Mouse (Mus musculus): ENCODE results near the gene Zdhhc15. TPM values are rescaled to one million over a fixed set of nuclear protein-coding genes. Genes with fewer than 3 reads are reported as not detected.
"Not testable (repeated sequence)": the region's sequence is repeated elsewhere in the genome, so short reads cannot be mapped to it uniquely, and the experiment has no call there.

Gene Zdhhc15
- 0.23 and 0.33 TPM in 2 replicates for polyA plus RNA-seq (2012; ENCODE audit: insufficient read depth, insufficient read length, missing spikeins)

DNA sequence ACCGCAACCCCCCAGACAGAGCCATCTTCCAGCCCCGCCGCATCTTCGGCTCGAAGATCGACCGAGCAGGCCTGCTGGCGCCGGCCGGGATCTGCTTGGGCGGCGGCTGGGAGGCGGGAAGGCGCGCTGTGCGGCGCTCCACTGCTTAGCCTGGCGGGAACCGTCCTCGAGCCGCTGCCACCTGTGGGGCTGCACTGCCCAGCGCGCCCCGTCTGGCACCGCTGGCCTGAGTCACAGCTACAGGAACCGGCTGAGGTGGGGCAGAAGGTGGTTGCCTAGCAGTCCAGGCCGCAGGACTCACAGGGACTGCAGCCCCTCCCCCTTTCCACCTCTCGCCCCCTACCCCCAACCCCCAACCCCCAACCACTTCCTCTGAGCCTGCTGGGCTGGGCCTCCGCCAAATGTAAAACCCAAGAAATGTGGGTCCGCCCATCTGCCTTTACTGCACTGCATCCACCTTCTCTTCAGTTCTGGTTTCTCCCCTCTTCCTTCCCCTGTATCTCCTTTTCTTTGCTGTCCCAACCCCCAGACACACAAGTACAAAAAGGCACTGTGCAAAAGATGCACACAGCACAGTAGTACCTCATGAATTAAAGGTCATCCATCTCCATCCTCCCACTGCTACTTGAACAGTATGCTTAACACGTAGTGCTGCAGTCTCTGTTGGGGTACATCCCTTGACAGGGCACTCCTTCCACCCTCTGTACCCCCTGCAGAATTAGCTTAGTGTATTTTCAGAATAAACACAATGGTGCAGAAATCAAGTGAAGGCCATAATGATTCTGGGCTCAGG lies at the start of gene Zdhhc15:
Gene Zdhhc15 (minus strand): TSS at position 308 of the 793 bp plus-strand sequence.
- H3K4me3 ChIP-seq (ENCODE audit: insufficient read depth, low read length): peak within 1 kb of the TSS; percentile 41
- no peaks in the 10 kb centered on the region for H3K4me1 ChIP-seq (ENCODE audit: control insufficient read depth, insufficient read depth, low read length)
- no peak within 1 kb of the TSS for H3K27ac ChIP-seq (ENCODE audit: insufficient read depth, low read depth, low read length)
- TF ChIP-seq CTCF (IDR thresholded peaks at IDR 0.05; ENCODE audit: low read depth, low read length) (no peak), POLR2A (IDR thresholded peaks at IDR 0.05; ENCODE audit: borderline replicate concordance, low read depth, low read length) (no peak)

GRCm38 (mm10) chrX:104707935-104708334 lies 37.1 kb upstream of the Zdhhc15 start:
- H3K4me3 ChIP-seq (ENCODE audit: insufficient read depth, low read length): no peak overlapping the region
- TF ChIP-seq POLR2A (IDR thresholded peaks at IDR 0.05; ENCODE audit: borderline replicate concordance, low read depth, low read length) (no peak), CTCF (IDR thresholded peaks at IDR 0.05; ENCODE audit: low read depth, low read length) (no peak)
- no peak overlapping the region for H3K27ac ChIP-seq (ENCODE audit: insufficient read depth, low read depth, low read length)
- no peaks in the 10 kb centered on the region for H3K4me1 ChIP-seq (ENCODE audit: control insufficient read depth, insufficient read depth, low read length)

GRCm38 (mm10) chrX:104669850-104670756 lies 761 bp downstream of the Zdhhc15 start:
- Histone ChIP-seq H3K4me1 (ENCODE audit: control insufficient read depth, insufficient read depth, low read length) (no peaks in the 10 kb centered on the region), H3K4me3 (ENCODE audit: insufficient read depth, low read length) (peak overlapping the region; percentile 41), H3K27ac (ENCODE audit: insufficient read depth, low read depth, low read length) (no peak overlapping the region)
- no peak for TF ChIP-seq POLR2A (IDR thresholded peaks at IDR 0.05; ENCODE audit: borderline replicate concordance, low read depth, low read length)
- TF ChIP-seq CTCF (IDR thresholded peaks at IDR 0.05; ENCODE audit: low read depth, low read length): no peak

DNA sequence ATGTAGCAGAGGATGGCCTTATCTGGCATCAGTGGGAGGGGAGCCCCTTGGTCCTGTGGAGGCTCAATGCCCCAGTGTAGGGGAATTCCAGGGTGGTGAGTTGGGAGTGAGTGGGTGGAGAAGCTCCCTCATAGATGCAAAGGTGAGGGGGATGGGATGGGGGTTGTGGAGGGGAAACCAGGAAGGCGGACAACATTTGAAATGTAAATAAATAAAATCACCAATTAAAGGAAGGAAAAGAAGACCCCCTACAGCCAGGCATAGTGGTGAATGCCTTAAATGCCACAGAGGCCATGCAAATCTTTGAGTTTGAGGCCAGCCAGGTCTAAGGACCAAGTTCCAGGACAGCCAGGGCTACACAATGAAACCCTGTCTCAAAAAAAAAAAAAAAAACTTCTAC lies 13.9 kb downstream of the Zdhhc15 start:
- no peak for TF ChIP-seq CTCF (IDR thresholded peaks at IDR 0.05; ENCODE audit: low read depth, low read length)
- TF ChIP-seq POLR2A (IDR thresholded peaks at IDR 0.05; ENCODE audit: borderline replicate concordance, low read depth, low read length): no peak
- H3K27ac ChIP-seq (ENCODE audit: insufficient read depth, low read depth, low read length): no peak overlapping the region
- H3K4me3 ChIP-seq (ENCODE audit: insufficient read depth, low read length): no peak overlapping the region
- no peaks in the 10 kb centered on the region for H3K4me1 ChIP-seq (ENCODE audit: control insufficient read depth, insufficient read depth, low read length)

- TF ChIP-seq CTCF (IDR thresholded peaks at IDR 0.05; ENCODE audit: low read depth, low read length): no peak
- no peak for TF ChIP-seq POLR2A (IDR thresholded peaks at IDR 0.05; ENCODE audit: borderline replicate concordance, low read depth, low read length)
- no peak overlapping the region for H3K27ac ChIP-seq (ENCODE audit: insufficient read depth, low read depth, low read length)
- H3K4me1 ChIP-seq (ENCODE audit: control insufficient read depth, insufficient read depth, low read length): no peaks in the 10 kb centered on the region
- no peak overlapping the region for H3K4me3 ChIP-seq (ENCODE audit: insufficient read depth, low read length)
These were observed 58.3 kb downstream of the Zdhhc15 start for GRCm38 (mm10) chrX:104612531-104612930.

DNA sequence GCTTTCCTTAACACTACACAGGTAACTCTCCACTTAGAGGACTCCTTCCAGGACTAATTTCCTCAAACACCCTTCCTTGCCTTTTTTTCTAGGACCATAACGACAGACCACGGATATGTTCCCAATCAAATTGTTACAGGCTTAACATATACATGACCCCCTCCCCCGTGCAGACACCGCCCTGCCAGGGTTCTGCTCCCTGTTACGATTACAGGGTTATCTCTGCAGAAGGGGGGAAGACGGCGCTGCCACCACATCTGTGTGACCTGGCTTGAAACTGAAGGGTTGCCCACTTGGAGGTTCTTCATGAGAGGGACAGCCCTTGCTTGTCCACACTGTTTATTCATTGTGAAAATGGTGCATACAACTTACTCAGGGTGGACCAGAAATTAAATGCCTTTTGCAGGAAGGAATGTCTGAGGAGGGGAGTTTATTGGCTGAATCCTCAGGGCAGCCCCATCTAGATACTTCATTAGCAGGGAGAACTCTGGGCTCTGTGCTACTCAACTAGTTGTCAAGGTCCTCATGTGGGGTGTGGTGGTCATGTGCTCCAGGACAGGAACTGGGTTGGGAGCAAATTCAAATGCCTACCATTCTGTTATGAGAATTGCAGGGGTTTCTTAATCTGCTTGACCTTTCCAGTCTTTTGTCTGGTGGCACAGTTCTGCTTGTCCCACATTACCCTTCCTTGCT lies 67.0 kb downstream of the Zdhhc15 start:
- H3K4me1 ChIP-seq (ENCODE audit: control insufficient read depth, insufficient read depth, low read length); H3K4me3 ChIP-seq (ENCODE audit: insufficient read depth, low read length); H3K27ac ChIP-seq (ENCODE audit: insufficient read depth, low read depth, low read length): not testable (repeated sequence)

DNA sequence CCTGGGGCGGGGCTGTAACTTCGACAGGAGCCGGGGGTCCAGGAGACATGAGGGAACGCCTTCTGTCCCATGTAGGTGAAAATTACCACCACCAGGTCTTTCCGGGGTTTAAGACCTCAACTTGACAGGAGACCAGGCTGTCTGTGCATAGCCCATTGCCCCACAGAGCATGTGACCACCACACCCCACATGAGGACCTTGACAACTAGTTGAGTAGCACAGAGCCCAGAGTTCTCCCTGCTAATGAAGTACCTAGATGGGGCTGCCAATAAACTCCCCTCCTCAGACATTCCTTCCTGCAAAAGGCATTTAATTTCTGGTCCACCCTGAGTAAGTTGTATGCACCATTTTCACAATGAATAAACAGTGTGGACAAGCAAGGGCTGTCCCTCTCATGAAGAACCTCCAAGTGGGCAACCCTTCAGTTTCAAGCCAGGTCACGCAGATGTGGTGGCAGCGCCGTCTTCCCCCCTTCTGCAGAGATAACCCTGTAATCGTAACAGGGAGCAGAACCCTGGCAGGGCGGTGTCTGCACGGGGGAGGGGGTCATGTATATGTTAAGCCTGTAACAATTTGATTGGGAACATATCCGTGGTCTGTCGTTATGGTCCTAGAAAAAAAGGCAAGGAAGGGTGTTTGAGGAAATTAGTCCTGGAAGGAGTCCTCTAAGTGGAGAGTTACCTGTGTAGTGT lies 68.5 kb downstream of the Zdhhc15 start:
- not testable (repeated sequence) for H3K4me1 ChIP-seq (ENCODE audit: control insufficient read depth, insufficient read depth, low read length); H3K4me3 ChIP-seq (ENCODE audit: insufficient read depth, low read length); H3K27ac ChIP-seq (ENCODE audit: insufficient read depth, low read depth, low read length)

GRCm38 (mm10) chrX:104573946-104574345 lies 96.9 kb downstream of the Zdhhc15 start:
- no peak for TF ChIP-seq POLR2A (IDR thresholded peaks at IDR 0.05; ENCODE audit: borderline replicate concordance, low read depth, low read length)
- no peak for TF ChIP-seq CTCF (IDR thresholded peaks at IDR 0.05; ENCODE audit: low read depth, low read length)
- Histone ChIP-seq H3K4me3 (ENCODE audit: insufficient read depth, low read length) (no peak overlapping the region), H3K4me1 (ENCODE audit: control insufficient read depth, insufficient read depth, low read length) (no peaks in the 10 kb centered on the region), H3K27ac (ENCODE audit: insufficient read depth, low read depth, low read length) (no peak overlapping the region)

DNA sequence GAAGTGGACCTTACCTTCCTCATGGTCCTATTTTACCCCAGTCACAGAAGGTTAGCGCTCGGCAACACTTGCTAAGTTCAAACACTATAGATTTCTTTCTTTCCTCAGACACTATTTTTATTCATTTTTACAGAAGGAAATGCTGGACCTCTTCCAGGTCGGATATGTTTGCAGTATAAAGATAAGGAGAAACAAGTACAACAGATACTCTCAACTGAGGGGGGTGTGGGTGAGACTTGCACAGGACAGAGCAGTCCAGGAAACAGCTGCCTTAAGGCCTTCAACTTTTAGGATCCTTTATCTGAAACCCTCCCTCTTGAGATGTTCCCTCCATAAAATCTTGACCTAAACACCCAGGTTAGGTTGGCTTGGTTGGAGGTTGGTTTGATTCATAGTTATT lies 103.4 kb downstream of the Zdhhc15 start:
- Histone ChIP-seq H3K27ac (ENCODE audit: insufficient read depth, low read depth, low read length) (no peak overlapping the region), H3K4me1 (ENCODE audit: control insufficient read depth, insufficient read depth, low read length) (no peaks in the 10 kb centered on the region), H3K4me3 (ENCODE audit: insufficient read depth, low read length) (no peak overlapping the region)
- TF ChIP-seq POLR2A (IDR thresholded peaks at IDR 0.05; ENCODE audit: borderline replicate concordance, low read depth, low read length): no peak
- TF ChIP-seq CTCF (IDR thresholded peaks at IDR 0.05; ENCODE audit: low read depth, low read length): no peak

Measured in bone marrow macrophage, adult 2 months (primary cell).